Mouse (Mus musculus): ENCODE data around the gene Dnajc1. TPM values are rescaled to one million over a fixed set of nuclear protein-coding genes. Genes with fewer than 3 reads are reported as not detected.

The Dnajc1 gene
- total RNA-seq (2017): 67.4 and 67.8 TPM in 2 replicates

DNA sequence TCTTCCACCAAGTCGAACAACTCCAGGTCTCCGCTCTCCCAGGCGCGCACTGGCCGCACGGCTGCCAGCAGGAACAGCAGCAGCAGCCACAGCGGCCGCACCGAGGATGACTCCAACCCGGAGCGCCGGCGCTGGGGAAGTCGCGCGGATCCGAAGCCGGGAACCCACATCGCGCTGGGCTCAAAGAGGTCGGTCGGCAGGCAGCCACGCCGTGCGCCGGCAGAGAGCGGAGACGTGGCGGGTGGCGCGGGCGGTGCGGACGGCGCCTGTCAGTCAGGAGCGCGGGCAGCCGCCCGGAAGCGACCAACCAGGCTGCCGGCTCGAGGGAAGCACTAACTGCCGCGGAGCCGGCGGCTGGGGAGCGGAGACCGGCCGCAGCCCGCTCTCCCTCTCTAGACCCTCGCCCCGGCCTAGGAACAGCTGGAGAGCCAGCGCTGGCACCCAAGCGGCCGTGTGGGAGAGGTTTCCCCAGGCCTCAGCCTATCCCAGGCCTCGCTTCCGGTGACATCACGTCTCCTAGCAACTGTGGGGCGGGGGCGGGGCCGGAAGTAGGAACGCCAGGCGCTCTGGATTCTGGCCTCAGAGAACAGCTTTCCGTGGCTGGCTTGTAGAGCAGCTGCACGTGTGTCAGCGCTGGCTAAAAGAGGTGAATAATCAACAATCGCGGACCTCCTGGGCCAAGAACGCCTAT lies at the start of gene Dnajc1:
TSS of gene Dnajc1 (minus strand) at position 500 of the 691 bp plus-strand sequence.
- peak; percentile 96 for ATAC-seq (replicated peaks; ENCODE audit: low read depth, poor library complexity, severe bottlenecking)

DNA sequence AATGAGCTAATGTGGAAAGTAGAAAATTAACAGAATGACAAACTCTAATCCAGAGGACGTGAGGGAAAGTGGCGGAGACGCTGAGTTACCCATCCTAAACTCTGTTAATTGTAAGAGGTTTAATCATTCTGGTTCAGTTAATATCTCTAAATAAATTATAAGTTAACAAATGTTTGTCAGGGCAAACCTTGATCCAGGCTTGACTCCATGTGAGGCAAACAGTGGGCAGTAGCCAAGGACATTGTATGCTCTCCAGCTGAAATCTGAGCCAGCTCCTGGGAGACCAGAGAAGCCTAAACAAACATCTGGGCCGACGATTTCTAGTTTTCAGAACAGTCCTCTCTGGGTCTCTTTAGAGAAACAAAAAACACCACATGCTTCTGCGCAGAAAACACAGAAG lies 49.2 kb upstream of the Dnajc1 start:
- no peak for ATAC-seq (replicated peaks; ENCODE audit: low read depth, poor library complexity, severe bottlenecking)

DNA sequence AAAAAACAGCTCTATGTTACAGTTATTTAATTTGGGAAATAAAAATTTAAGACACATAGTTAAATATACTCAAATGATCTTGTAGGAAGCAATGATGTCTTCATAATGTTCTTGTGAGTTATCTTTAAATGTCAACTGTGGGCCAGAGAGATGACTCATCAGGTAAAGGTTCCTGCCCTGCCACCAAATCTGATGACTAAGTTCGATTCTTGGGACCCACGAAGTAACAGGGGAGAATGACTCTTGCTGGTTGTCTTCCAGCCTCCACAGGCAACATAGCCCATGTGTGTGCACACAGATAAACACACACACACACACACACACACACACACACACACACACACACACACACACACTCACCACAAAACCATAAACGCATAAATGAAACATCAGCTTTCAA lies 22.6 kb upstream of the Dnajc1 start:
- ATAC-seq (replicated peaks; ENCODE audit: low read depth, poor library complexity, severe bottlenecking): no peak

DNA sequence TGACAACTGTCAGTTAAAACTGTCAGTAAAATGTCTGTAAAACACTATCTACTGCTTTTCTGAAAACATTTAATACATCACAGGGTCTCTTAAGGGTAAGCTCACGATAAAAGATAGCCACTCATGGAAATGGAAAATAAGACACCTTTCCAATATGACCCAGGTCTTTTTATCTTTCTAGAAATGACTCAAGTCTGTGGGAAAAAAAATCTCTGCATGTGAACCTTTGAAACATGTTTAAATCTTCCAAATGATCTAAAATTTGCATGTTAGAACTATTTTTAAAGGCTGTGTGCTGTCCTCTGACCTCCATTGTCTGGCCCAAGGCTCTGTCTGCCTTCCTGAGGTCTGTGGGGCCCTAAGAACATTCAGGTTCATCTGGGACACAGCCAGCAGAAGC lies 11.0 kb upstream of the Dnajc1 start:
- no peak for ATAC-seq (replicated peaks; ENCODE audit: low read depth, poor library complexity, severe bottlenecking)

DNA sequence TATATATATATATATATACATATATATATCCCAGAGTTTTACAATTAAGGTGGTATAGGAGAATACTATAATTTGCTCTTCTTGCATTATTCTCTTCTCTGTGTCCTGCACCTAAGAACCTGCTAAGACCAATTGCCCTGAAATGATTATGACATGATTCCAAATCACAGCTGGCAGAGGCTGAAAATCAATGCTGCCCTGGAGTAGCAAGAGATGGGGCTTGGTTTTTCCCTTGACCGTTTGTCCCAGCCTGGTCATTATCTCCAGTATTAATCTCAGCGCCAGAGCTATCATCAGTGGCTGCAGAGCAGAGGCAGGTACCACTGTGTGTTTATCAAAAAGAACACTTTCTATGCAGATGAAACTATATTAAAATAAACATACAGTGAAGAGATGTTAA lies 9.1 kb upstream of the Dnajc1 start:
- no peak for ATAC-seq (replicated peaks; ENCODE audit: low read depth, poor library complexity, severe bottlenecking)

DNA sequence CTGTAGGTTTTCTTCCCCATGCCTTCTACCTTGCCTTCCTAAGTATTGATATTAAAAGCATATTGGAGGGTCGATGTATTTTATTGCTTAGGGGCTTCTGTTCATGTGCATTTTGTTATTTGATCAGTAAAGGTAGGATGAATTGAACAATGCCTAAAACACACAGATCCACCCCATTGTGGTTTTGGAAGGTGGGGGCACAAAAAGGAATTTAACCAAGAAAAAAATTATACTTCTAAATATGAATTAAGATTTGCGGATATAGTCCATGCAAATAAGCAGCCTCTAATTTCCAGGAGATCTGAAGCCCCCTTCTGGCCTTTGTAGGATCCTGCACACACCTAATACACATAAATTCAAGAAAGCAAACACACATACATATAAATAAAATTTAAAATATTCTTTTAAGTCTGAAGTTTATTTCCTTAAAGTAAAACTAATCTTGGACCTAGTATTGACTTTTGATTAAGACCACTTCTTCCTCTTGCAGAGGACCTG lies 441 bp upstream of the Dnajc1 start:
- no peak for ATAC-seq (replicated peaks; ENCODE audit: low read depth, poor library complexity, severe bottlenecking)

DNA sequence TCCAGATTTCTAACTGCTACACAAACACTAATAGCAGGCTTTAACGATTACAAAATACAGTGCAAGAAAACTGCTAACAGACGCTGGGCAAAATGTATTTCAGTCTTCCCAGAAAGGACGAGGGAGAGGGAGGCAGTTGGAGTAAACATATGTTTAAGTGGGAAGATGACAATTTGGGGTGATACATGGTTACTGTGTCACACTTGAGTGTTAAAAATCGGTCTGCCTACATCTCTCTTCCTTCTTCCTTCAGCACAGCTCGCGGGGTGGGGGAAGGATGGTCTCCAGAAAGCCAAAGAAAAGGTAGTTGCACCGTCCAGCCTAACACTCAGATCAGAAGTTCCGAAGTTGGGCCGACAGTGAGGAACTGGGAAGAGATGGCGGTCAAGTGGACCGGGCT lies 769 bp downstream of the Dnajc1 start:
- ATAC-seq (replicated peaks; ENCODE audit: low read depth, poor library complexity, severe bottlenecking): peak; percentile 8; the same call in 1 of the 2 replicates

DNA sequence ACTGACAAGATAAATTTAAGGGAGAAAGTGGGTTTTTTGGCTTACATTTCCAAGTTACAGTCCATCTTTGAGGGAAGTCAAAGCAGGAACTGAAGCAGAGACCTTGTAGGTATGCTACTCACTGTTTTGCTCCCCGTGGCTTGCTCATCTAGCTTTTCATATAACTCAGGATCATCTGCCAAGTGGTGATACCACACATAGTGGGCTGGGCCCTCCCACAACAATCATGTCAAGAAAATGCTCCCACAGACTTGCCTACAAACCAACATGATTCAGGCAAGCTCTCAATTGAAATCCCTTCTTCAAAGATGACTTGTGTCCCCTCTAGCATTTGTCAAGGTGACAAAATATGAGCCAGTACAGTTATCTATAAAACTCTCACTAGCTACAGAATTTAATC lies 3.0 kb downstream of the Dnajc1 start:
- ATAC-seq (replicated peaks; ENCODE audit: low read depth, poor library complexity, severe bottlenecking): no peak

DNA sequence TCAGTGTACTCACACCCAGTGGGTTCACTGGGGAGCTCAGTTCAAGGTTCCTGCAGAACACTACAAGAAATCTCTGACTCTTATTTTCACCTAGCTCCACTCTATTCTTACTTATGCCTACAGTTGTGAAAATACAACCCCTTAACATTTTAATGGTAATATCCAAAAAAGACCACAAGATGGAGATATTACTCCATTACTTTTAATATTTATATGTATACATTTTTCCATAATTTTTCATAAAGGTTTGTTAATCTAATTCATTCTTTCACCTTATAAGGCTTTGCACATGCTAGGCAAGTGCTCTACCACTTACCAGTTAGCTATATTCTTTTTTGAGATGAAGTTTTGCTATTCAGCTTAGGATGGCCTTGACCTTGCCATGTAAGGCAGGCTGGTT lies 11.0 kb downstream of the Dnajc1 start:
- peak; percentile 42 for ATAC-seq (replicated peaks; ENCODE audit: low read depth, poor library complexity, severe bottlenecking)

DNA sequence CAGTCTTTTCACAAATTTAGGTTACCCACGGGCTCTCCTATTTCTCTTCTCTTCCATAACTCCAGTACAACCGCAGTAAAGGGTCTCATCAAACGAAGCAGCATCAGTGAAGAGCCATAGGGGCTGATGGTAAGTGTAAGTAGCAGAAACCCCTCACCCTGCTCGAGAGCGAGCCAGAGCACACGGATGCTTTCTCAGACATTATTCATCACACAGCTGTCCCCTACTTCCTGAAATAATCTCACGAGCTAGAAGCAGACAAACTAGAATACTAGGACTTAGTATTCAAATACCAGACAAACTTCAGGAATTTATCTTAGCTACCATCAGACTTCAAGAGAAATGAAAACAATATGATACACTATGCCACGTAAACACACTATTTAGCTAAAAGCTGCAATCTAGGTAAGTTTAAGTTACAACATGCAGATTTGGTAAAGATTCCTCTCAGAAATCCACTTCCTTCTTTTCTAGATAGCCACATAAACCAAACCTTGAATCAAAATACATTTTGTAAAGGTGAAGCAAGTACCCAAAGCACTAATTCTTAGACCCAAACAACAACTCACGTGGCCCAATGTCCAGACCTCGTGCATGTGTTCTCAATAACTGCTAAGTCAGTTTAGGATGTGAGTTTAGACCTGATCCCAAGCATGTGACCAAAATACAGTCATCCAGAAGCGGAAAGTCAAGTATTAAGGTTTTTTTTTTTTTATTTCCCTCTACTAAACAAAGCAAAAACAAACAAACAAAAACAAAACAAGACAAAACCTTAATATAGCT lies 20.0 kb downstream of the Dnajc1 start:
- ATAC-seq (replicated peaks; ENCODE audit: low read depth, poor library complexity, severe bottlenecking): 0 out of 2 replicates have a peak, but pooled peaks have one; percentile 15

DNA sequence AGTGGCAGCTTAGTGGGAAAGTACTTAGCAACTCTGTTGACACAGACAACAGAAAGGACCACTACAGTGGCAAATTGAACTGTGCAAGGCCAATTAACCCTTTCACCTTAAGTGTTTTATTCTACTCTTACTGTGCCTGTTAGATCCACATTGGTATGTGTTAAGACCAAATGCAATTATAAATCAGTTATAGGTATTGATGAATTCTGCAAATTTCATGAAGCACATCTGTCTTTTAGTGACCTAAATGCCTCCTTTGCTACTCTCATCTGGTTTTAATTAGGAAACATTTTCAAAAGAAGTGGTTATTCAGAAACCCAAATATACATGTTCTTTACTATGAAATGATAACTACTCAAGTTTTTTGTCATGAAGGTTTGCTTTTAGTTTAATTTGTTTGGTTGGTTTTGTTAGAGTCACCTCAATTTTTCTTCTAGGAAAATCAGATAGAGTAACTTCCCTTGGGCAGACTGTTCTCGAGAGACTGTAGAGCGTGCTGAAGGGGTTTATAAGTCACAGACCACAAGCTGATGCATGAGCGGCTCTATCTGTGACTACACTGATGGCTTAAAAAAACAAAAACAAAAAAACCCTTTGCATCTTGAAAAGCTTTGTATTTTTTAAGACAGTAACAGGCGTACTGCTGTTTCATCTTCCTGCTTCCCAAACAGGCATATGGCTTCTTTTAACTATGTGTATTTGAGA lies 21.7 kb downstream of the Dnajc1 start:
- ATAC-seq (replicated peaks; ENCODE audit: low read depth, poor library complexity, severe bottlenecking): no peak

DNA sequence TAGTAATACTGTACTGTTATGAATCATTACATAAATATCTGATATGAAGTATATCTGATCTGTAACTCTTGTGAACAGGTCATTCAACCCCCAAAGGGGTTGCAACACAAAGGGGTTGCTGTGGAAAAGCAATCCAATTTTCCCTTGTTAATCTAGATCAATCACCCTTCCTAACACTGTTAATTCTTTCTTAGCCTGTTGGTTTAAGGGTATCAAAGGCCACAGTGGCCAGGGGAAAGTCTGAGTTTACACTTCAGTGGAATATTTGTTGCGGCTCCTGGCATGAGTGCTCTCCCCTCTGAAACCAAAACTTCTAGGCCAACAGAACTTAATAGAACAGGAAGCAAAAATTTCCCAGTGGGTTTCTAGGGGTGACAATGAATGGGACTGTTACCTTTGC lies 28.2 kb downstream of the Dnajc1 start:
- no peak for ATAC-seq (replicated peaks; ENCODE audit: low read depth, poor library complexity, severe bottlenecking)

DNA sequence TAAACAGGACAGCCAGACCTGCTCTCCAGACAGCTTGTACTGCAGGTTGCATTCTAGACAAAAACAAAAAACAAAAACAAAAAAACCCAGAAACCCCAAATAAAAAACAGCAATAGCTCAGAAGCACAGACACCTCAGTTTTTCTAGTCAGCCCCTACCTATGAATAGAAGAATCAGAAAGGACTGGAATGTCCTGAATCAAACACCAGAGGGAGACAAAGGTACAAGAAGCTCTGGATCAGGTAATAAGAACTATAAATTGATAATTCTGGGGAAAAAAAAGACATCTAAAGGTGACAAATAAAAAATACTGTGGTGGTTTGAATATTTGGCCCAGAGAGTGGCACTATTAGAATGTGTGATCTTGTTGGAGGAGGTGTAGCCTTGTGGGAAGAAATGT lies 37.3 kb downstream of the Dnajc1 start:
- no peak for ATAC-seq (replicated peaks; ENCODE audit: low read depth, poor library complexity, severe bottlenecking)

DNA sequence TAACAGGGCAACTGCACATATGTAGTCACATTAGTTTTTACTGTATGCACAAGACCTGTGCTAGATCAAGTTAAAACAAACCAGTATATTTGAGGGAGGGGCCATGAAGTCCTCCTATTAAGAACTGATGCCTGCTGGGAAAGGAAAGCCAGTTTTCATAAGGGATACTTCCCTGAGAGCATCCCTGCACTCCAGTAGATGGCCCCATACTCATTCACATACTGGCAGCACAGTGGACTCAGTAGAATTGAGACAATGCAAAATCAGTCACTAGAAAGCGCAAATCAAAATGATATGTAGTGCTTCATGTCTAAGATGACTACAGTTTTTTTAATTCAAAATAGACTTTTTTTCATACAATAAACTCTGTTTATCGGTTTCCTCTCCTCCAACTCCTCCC lies 40.0 kb downstream of the Dnajc1 start:
- ATAC-seq (replicated peaks; ENCODE audit: low read depth, poor library complexity, severe bottlenecking): no peak

DNA sequence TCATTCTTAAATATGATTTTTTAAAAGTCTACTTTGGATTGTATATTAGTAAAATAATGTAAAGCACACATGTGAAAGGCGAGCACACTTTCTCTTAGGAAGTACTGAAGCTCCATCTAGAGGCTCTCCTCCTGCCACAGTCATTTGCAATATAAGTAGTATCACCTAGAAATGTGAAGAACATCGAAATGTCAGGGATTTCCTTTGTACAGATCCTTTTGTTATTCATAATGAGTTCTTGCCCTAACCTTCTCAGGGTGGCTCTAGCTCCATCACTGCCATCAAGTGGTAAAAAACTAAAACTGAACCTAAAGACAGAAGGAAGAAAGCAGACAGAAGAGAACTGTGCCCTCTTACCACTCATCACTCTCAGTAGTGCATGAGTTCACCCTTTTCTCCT lies 49.2 kb downstream of the Dnajc1 start:
- peak; percentile 73 for ATAC-seq (replicated peaks; ENCODE audit: low read depth, poor library complexity, severe bottlenecking)

DNA sequence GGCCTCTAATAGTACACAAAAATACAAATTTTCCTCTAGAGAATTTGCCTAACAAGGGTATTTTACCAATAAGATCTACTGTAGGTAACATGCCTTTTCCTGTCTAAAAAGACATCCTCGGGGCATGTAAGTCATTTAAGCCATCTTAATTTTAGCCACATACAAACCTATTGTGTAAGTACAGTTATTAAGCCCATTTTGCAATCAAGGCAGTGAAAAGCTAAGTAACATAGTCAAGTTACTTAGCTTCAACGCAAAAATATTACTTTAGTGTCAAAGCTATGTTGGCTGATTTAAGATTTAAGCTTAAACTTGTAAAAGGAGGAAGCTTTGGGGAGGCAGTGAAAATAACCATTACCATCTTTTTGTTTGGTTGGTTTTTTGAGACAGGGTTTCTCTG lies 74.0 kb downstream of the Dnajc1 start:
- no peak for ATAC-seq (replicated peaks; ENCODE audit: low read depth, poor library complexity, severe bottlenecking)

DNA sequence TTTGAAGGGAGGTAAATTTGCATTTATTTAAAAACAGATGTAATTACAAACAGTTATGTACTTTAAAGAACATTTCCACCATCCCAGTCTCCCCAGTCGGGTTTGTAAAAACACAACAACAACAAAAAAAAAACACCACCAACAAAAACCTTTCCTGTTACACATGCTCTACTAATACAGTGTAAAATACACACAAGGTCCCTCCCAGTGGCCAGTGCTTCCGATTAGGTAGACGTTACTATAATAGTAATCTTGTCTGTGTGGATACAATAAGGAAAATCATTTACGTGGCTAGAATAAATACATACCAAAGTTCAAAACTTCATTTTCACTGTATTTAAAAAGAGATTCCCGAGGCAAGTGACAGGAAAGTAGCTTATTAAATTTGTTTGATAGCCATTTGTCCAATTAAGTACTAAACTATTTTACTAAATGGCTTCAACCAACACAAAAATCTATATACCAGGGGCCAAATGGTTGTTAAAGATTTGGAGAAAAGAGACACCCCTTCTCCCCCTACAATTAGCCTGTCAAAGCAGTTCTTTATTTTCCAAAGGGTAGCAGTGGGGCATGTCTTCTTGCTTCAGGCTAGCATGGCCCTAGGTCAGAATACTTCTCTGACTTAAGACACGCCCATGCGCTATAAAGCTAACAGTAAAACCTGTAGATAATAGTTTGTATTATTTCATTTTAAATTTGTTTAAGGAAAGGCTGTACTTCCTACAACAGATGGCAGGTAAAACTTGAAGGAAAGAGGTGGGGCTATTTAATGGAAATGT lies 74.9 kb downstream of the Dnajc1 start:
- no peak for ATAC-seq (replicated peaks; ENCODE audit: low read depth, poor library complexity, severe bottlenecking)

DNA sequence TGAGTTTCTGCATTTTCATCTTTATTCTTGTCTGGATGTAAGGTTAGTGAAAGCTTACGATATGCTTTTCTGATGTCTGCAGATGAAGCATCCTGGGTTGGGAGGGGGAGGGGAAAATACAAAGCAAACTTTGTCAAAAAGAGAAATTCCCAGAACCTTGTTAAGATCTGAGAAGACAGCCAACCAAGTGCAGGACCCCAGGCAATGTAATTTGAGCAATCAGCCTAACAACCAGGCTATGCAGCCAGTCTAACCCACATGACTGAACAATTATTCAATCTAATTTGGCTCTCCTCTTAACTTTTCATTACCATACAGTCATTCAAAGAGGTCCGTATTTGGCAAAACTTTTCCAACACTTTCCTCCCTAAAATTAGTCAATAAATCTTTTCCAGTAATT lies 75.7 kb downstream of the Dnajc1 start:
- no peak for ATAC-seq (replicated peaks; ENCODE audit: low read depth, poor library complexity, severe bottlenecking)

DNA sequence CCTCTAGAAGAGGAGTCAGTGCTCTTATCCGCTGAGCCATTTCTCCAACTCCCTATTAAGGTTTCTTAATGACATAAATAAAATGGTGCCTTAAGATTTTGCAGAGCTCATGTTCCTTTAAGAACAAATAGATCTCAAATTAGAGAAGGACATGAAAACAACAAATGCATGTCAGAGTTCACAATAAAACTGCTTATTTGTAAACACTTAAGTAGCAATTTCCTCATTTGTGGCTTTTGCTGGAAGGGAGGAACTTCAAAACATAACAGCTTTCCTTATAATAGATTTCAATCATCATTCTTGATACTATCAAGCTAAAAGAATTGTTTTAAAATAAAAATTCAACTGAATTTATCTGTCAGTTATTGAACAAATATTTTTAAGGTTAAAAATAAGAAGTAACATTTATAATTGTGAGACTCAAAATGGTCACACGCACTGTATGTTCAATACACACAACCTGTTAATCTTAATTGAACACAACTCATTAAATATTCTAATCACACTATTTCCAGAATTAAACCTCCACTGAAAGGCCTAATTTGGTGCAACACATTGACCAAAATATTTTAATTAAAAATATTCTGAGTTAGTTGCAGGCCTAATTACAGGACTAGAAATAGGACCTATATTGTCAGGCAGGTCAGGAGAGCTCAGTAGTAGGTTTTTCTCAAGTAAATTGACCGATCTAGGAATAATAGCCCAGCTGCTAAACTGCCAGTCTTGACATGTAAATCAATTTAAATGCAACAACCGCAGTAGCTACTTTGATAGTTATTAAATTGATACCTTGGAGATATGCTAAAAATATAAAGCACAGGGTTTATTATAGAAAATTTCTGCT lies 82.1 kb downstream of the Dnajc1 start:
- no peak for ATAC-seq (replicated peaks; ENCODE audit: low read depth, poor library complexity, severe bottlenecking)
